Mouse (Mus musculus) ovary, postnatal 36 days (tissue): ENCODE results near the gene Rin3.

Source experiments
- DNase-seq: peaks from one replicate; pipeline ENCODE4 v3.0.0; 2022; ENCODE audit warnings: low spot score, mixed read lengths

The Rin3 gene

GRCm38 (mm10) chr12:102422065-102422464 lies 139.2 kb downstream of the Rin3 start:
- DNase-seq = no peak

- DNase-seq = no peak
Observed at GRCm38 (mm10) chr12:102422623-102423320, 139.9 kb downstream of the Rin3 start.

GRCm38 (mm10) chr12:102423625-102424024 lies 140.8 kb downstream of the Rin3 start:
- no peak for DNase-seq

- DNase-seq = no peak
Observed at GRCm38 (mm10) chr12:102424456-102424855, 141.6 kb downstream of the Rin3 start.

- no peak for DNase-seq
Observed at GRCm38 (mm10) chr12:102425048-102425578, 142.3 kb downstream of the Rin3 start.

GRCm38 (mm10) chr12:102426285-102426684 lies 143.4 kb downstream of the Rin3 start:
- no peak for DNase-seq

- no peak for DNase-seq
Observed at GRCm38 (mm10) chr12:102429656-102430055, 146.8 kb downstream of the Rin3 start.

GRCm38 (mm10) chr12:102430228-102430627 lies 147.4 kb downstream of the Rin3 start:
- DNase-seq = no peak

- DNase-seq = no peak
Observed at GRCm38 (mm10) chr12:102432238-102432637, 149.4 kb downstream of the Rin3 start.

- DNase-seq = no peak
Observed at GRCm38 (mm10) chr12:102434107-102434506, 151.3 kb downstream of the Rin3 start.

- no peak for DNase-seq
Observed at GRCm38 (mm10) chr12:102436939-102437526, 154.2 kb downstream of the Rin3 start.

GRCm38 (mm10) chr12:102437952-102438351 lies 155.1 kb downstream of the Rin3 start:
- no peak for DNase-seq

- DNase-seq = no peak
Observed at GRCm38 (mm10) chr12:102438983-102439631, 156.3 kb downstream of the Rin3 start.

- DNase-seq = peak; percentile 96
Observed at GRCm38 (mm10) chr12:102439632-102440023, 156.8 kb downstream of the Rin3 start, which contains the start of gene Lgmn. Lgmn (minus strand) TSS chr12:102439813.
